Mouse (Mus musculus) heart, embryonic 13.5 days (tissue): Measurements from ENCODE around the gene Mrps24. TPM values are rescaled to one million over a fixed set of nuclear protein-coding genes. Genes with fewer than 3 reads are reported as not detected.

ENCODE experiments used
- polyA plus RNA-seq: library from polyadenylated mRNA; unstranded; fragments of >200 nt; fragmentation: Nextera tagmentation; extraction: Ambion mirVana; gene quantifications from 2 replicates; pipeline ENCODE4 v1.2.1, GENCODE M21; 2015

Gene Mrps24
- polyA plus RNA-seq, 1 experiment from 2014 or later: 175 TPM

Other genes with a start within 250 kb of the Mrps24 start
- gene Xbp1, start 195.0 kb downstream of the Mrps24 start, polyA plus RNA-seq: 100 and 115 TPM in 2 replicates
- gene Ccdc117, start 173.5 kb downstream of the Mrps24 start, polyA plus RNA-seq: 11.4 and 11.9 TPM in 2 replicates
- gene Ankrd36, start 146.0 kb downstream of the Mrps24 start, polyA plus RNA-seq: not detected in 2 replicates
- 26.6 and 30.0 TPM in 2 replicates for gene Urgcp, start 46.7 kb upstream of the Mrps24 start, polyA plus RNA-seq
- gene Dbnl, start 72.8 kb upstream of the Mrps24 start, polyA plus RNA-seq: 85.7 and 86.0 TPM in 2 replicates
- 801 and 908 TPM in 2 replicates for gene Pgam2, start 88.1 kb upstream of the Mrps24 start, polyA plus RNA-seq
- gene Polm, start 122.3 kb upstream of the Mrps24 start, polyA plus RNA-seq: 5.8 and 6.9 TPM in 2 replicates
- gene Aebp1, start 146.3 kb upstream of the Mrps24 start, polyA plus RNA-seq: 32.3 and 36.1 TPM in 2 replicates
- gene Pold2, start 162.6 kb upstream of the Mrps24 start, polyA plus RNA-seq: 109 and 127 TPM in 2 replicates
- 4,508 and 5,229 TPM in 2 replicates for gene Myl7, start 183.1 kb upstream of the Mrps24 start, polyA plus RNA-seq
- gene Gck, start 234.4 kb upstream of the Mrps24 start, polyA plus RNA-seq: 1.2 and 1.5 TPM in 2 replicates
- 39.1 and 41.1 TPM in 2 replicates for gene Ykt6, start 240.0 kb upstream of the Mrps24 start, polyA plus RNA-seq